Mouse (Mus musculus) hematopoietic stem cell, adult 5-6 weeks (primary cell): ENCODE data around the gene Zfp143. TPM values are rescaled to one million over a fixed set of nuclear protein-coding genes. Genes with fewer than 3 reads are reported as not detected.
"Not testable (repeated sequence)": the region's sequence is repeated elsewhere in the genome, so short reads cannot be mapped to it uniquely, and the experiment has no call there.

Experiments used
- ATAC-seq, 2 experiments: fragments of 125-278 bp in 1 of 2; replicated peaks in 1 of 2; 2 replicates each; pipeline ENCODE4 v1.8.0; 2016 to 2017; ENCODE audit warnings: inconsistent platforms in 2 of 2, mild to moderate bottlenecking in 2 of 2, moderate number of reproducible peaks in 2 of 2, low read depth in 1 of 2, moderate TSS enrichment in 1 of 2; ENCODE audit not compliant: low FRiP score in 2 of 2, poor library complexity in 2 of 2, severe bottlenecking in 2 of 2, insufficient read depth in 1 of 2, low TSS enrichment in 1 of 2
- total RNA-seq: library from RNA; stranded (forward); fragments of 172-1452, 232-1000 nt; gene quantifications from 2 replicates; pipeline ENCODE4 v1.2.3, GENCODE M21; 2017

Zfp143 gene
- total RNA-seq, 1 experiment from 2014 or later: 44.9 TPM

DNA sequence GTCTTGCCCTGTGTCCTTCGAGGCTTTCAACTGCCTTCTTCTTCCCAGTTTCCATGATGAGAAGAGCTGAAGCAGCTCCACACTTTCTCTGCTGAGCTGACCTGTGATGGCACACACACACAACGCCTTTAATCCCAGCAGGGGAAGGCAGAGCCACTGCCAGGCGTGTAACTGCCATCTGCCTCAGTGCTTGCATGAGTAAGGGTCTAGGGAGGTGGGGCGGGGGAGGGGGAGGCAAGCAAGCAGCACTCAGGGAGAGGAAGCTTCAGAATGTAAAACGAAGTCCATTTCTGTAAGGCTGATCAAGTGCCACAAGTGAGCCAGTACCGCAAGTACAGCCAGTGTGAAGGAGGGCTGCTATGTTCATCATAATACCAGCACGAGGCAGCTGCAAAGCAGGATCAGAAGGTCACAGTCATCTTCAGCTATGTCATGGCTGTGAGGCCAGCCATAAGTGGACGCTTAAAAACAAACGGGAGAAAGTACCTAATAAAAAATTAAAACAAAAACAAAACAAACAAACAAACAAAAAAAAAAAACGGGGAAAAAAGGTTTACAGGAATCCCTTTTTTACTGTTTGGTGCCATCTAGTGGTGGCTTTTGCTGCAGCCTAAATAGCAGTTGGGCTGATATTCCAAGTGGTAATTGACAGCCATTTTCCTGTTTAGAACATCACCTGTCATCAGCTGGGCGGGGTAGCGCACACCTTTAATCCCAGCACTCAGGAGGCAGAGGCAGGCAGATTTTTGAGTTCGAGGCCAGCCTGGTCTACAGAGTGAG is 22.6 kb downstream of the Zfp143 start:
- peak in 1 of 2 experiments; percentile 22; a peak in 1 of 4 replicates for ATAC-seq

DNA sequence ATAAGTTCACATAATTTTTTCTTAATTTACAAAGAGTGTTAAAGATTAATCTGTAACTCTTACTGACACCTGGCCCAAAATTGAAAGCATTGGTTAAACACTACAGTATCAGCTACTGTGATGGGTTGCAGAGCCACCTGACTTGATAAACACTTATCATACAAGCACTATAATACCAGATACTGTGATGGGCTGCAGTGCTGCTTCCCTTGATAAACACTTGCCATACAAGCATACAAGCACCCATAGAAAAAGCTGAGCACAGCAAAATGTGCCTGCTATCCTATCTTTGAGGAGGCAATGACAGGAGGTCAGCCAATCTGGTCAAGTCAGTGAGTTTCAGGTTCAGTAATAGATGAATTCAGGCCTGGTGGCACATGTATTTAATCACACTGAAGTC is 24.2 kb downstream of the Zfp143 start:
- no peak for ATAC-seq

DNA sequence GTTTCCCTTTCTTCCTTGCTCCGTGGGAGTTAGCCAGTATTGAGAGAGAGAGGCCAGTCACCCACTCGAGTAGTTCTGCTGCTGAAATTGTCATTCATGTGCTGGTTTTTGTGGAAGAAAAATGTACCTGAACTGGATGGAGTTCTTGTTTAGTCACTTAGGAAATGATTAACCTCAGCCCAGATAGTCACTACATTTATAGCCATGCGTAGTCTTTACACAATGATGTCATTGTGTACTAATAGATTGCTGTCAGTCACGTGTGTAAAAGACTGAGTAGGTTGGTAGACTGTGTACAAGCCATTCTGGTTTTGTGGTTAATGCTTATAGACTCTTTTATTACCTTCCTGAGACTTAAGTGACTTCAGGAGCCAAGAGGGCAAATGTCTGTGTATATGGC is 26.9 kb downstream of the Zfp143 start:
- ATAC-seq: no peak

DNA sequence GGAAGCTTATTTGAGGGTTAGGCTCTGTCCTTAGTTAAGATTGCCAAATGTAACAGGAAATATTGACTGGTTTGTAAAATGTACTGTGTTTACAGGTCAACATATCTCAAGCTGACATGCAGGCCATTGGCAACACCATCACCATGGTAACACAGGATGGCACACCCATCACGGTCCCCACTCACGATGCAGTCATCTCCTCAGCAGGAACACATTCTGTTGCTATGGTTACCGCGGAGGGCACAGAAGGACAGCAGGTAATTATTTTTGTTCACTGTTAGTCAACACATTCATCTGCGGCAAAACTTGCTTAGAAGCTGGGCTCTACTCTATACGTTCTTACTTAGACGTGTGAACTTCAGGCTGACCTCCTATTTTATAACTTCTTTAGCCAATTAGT is 30.7 kb downstream of the Zfp143 start:
- no peak for ATAC-seq

DNA sequence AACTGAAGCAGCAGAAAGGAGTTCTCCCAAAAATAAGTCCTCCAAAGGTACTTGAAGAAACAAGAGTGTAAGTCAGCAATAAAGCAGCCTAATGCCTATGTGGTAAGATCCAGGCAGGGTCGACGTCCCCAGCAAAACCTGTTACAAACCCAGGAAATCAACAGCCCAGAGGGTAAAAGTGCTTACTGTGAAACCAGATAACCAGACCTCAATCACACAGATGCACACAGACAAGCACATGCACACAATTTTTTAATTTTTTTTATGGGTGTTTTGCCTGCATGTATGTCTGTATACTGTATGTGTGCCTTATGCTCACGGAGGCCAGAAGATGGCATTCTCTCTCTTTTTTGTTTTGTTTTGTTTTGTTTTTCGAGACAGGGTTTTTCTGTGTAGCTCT is 35.3 kb downstream of the Zfp143 start:
- no peak for ATAC-seq

DNA sequence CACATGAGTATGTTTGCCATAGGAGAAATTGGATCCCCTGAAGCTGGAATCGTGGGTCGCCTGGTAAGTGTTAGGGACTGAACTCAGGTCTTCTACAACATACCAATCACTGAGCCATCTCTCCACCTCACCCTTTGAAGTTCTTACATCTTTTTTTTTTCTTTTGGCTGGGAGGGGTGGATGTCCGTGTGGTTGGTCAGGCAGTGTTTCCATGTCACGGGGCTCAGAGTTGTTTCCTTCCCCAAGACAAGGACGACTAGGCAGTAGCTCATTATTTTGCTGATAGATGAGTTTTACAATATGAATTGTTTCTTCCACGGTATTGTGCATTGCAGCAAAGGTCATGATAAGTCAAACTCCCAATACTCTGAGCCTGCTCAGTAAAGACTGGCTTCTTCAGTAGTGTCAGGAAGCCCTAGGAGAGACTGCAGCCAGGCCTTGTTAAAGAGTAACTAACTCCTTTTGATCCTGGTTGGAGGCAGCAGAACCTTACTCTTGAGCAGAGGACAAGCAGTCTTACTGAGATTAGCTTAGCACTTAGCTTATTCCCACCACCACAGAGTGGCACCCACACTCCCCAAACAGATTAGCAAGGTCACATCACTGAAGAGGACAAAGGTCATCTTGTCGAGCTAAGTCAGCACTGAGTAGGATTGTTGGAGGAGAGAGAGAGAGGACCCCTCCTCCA is 36.2 kb downstream of the Zfp143 start:
- ATAC-seq: no peak

DNA sequence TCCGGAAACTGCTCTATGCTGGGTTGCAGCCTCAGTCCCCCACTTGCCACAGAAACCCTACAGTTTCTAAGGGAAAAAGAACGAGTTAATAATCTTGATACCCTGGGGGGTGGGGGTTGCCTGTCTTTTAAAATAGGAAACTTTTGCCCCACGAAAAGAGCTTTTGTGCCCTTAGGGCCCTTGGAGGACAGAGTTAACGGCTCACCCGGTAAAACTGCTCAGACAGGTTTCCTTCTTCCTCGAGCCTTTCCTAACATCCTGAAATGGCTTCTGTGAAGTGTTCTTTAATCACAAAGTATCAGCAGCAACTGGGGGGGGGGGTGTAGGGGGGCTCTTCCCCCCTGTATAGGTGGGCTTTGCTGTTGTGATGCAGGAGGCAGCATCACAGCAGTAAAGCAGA is 39.8 kb downstream of the Zfp143 start:
- no peak for ATAC-seq

DNA sequence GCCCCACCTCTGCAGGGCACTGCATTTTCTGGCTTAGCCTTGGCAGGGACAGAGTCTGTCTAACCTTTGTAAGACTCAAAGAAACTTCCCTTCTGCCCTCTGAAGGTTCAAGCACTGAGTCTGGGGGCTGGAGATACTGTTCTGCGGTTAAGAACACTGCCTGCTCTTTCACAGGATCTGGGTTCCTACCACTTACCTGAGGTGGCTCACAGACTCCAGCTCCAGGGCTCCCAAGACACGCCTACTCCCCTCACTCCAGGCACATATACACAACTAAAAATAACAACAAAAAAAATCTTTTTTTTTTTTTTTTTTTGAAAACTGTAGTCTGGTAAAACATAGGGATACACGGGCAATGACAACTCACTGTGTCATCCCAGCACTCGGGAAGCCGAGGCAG is 40.2 kb downstream of the Zfp143 start:
- ATAC-seq: no peak

DNA sequence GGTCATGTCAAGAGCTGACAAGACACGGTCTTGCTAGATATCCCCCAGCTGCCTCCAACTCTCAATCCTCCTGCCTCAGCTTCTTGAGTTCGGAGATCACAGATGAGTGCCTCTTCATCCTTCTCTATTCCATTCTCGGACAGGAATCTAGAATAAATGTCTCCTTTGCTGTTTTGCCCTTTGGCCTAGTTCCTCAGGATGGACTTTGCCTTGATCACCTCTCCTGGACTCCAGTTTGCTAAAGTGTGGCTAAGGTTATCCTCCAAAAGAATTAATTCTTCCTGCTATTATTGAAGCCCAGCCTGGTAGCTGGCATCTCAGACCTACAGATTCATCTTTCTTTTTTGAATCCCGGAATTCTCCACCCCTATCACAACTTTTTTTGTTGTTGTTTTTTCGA is 44.0 kb downstream of the Zfp143 start:
- no peak for ATAC-seq

DNA sequence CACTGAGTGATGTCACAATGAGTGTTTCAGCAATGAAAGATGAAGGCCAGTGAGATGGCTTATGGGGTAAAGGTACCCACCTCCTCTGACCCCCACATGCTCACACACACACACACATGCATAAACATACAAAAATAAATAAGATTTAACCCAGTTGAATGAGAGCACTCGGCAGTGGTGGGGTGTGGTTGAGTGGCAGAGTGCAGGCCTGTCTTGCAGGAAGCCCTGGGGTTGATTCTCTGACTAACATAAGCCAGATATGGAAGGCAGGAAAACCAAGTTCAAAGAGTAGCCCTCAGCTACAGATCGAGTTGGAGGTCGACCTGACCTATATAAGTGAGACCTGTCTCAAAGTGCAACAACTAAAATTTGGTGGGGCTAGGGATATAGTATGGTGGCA is 45.6 kb downstream of the Zfp143 start:
- ATAC-seq: no peak

DNA sequence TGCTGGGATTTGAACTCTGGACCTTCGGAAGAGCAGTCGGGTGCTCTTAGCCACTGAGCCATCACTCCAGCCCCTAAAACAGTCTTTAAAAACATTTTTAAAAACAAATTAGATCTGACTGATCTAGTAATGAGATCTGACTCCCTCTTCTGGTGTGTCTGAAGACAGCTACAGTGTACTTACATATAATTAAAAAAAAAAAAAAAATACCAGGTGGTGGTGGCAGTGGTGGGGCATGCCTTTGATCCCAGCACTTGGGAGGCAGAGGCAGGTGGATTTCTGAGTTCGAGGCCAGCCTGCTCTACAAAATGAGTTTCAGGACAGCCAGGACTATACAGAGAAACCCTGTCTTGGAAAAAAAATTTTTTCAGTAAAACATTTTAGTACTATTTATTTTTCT is 47.5 kb downstream of the Zfp143 start:
- not testable (repeated sequence) for ATAC-seq

DNA sequence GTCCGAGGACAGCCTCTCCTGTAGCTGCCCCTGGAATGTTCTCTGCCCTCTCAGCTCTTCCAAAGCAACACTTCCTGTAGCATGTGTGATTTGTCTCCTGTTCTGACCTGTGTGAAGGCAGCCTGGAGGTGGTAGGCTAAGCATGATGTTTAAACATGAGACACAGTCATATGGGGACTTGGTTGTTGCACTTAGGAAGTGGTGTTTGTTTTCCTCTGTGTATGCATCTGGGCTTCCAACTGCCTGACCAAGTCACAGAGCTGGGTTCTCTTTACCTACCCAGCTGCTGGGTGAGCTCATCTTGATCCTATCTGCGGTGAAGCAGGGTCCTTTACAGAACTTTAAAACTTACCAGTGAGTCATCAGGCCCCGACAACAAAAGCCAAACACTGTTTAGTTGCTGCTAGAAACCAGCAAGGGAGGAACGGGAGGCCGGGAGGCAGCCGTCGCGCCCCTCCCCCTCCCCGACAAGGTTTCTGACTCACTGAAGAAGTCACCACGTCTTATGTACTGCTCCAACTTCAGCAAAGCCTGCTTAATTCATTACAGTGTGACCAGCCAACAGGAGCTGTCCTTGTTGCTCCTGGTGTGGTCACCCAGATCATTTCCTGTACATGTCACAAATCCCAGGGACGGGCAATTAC is 48.1 kb downstream of the Zfp143 start:
- ATAC-seq: peak; percentile 59 to 86

DNA sequence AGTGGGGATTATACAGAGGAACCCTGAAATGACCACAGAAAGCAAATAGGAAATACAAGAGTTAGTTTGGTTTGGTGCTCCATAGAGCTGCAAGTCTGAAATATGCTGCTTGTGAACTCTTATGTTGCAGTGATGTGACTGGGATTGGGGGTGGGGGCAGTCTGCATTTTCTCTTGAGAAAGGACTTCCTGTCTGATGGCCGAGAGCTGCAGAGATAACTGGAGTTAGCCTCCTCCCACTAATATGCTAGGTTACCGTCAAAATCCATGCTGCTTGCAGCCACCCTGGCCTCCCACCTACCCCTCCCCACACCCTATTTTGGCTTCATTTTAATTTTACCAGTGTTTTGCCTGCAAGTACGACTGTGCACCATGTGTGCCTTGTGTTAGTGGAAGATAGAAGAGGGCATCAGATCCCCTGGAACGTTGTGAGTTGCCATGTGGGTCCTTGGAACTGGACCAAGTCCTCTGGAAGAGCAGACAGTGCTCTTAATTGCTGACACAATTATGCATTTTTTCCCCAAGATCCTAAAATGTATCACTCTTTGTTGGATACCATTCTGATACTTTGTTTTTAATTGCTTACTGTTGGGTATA is 49.1 kb downstream of the Zfp143 start:
- ATAC-seq: no peak

DNA sequence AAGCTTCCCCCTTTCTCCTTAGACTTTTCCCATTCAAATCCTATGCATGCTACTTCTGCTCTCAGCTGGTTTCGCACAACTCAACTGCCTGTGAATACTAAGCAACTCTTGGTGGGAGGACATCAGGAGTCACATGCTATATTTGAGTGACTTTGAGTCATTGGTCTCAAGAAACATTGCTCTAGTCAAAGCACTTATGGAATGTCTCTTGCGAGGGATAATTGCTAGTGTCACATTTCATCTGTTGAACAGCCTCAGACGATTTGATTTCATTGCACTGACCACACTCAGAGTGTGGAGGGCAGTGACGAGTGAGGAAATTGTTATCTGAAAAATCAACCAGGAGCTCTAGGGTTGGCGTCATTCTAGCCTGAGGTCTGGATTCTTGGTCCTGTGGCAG is 53.7 kb downstream of the Zfp143 start:
- ATAC-seq: no peak

DNA sequence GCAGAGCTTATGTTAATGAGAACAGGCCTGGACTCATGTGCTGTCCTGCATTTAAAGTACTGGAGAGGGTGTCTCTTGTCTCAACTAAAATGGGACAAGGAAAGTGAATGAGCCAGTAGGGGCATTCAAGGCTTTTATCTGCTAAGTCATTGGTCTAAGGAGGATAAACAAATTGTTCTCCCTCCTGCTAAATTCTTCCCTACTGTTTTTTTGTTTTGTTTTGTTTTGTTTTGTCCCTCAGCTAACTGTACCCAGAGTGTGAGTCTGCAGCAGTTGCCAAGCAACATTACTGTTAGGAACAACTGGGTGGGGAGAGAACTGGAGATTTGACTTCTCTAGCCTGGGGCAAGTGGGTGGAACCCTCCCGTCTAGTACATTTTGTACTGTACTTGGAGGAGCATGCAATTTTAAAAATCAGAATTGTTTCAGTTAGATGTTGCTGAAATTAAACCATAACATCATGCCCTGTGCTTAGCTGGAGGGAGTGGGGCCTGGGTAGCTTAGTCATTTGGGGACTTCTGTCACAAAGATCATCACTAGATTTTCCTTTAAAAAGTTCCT is 55.8 kb downstream of the Zfp143 start:
- ATAC-seq: no peak

DNA sequence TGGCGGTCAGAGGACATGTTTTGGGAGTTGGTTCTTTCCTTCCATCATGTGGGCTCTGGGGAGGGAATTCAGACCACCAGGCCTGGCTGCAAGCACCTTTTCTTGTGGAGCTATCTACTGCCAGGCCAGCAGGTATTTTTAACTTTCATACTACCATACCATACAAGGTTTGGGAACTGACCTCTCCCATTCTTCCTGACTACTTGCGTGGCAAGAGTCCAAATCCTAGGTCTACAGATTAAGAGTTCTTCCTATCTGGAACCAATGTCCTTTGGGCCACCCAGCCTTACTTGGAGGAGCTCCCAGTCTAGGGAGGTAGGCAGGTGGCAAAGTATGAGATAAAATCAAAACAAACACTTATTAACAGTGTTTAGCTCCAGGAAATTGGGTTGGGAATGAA is 57.4 kb downstream of the Zfp143 start:
- no peak for ATAC-seq

DNA sequence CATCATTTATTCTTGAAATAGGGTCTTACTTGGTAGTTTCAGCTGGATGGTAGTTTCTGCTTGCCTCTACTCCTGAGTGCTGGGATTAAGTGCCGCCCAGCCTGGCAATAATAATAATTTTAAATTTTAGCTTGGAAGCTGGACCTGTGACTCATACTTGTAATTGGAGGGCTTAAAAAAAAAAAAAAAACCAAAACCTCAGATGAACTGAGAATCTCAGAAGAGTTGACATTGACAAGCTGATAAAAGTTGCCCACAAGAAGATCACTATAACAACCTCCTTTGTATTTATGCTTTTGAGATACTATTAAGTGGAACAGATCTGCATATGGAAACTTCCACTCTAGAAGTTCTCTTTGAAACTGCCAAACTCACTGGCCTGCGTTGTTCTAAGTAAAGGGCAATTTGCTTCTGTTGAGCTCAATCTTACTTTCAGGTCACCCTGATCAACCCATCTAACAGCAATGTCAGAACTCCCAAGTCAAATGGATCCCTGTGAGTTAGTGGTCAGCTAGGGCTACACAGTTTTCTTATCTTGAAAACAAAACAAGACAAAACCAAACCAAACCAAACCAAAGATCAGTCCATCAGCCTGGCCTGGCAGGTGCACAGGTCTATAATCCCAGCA is 59.3 kb downstream of the Zfp143 start:
- no peak for ATAC-seq
